Mouse (Mus musculus): ENCODE measurements around the gene Atxn7. TPM values are rescaled to one million over a fixed set of nuclear protein-coding genes. Genes with fewer than 3 reads are reported as not detected.

Gene Atxn7
- polyA plus RNA-seq, 1 experiment from 2014 or later = 1.2 TPM

DNA sequence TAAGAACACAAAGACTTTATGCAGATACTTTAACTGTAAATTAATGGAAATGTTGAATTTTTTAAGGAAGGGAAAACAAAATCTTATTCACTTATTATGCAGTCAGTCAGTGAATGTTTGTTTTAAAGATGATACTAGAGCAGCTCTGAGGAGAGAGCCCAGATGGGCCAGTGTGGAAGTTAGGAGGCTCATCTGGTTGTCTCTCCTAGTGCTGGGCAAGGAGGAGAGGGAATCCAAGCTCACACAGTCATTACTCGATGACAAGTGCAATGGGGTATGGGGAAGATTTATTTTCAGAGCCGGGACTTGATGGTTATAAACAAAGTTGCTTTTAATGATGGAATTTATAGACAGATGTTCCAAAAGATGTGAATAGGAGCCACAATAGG lies 143.7 kb downstream of the Atxn7 start:
- ATAC-seq (ENCODE audit: low read depth) = no peak
- Histone ChIP-seq H3K9ac (ENCODE audit: low read depth, low read length) (no peak overlapping the region), H3K36me3 (ENCODE audit: control insufficient read depth, insufficient read depth) (peaks cover 8% of the 10 kb centered on the region), H3K4me2 (ENCODE audit: low read depth, low read length) (no peak overlapping the region), H3K4me3 (ENCODE audit: low read depth, low read length) (no peak overlapping the region), H3K27ac (ENCODE audit: low read length) (no peak overlapping the region), H3K4me1 (ENCODE audit: control insufficient read depth, low read depth, low read length) (no peaks in the 10 kb centered on the region), H3K9me3 (replicated peaks; ENCODE audit: control insufficient read depth, low read length) (no peaks in the 10 kb centered on the region), H3K27me3 (ENCODE audit: control insufficient read depth, insufficient read depth, low read depth, low read length) (no peaks in the 10 kb centered on the region)
- 76% methylated on average over 2 of the region's 2 CpGs for WGBS (ENCODE audit: insufficient replicate concordance)

DNA sequence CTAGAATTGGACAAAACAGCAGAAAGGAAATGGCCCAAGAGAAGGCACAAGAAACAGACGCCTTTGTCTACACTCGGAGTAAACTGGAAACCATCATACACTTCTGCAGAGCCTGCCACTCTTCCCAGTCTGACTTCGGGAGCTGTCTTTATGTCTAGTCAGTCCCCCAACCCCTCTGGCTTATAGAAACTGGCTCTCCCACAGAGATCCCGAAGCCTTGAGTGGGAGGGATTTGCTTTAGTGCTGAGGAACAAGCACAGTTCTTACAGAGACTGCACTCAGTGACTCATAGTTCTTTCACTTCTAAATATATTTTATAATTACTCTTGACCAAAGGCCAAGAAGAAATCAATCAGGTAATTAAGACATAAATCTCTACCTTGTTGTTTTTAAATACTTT lies 149.5 kb downstream of the Atxn7 start:
- H3K9ac ChIP-seq (ENCODE audit: low read depth, low read length) = no peak overlapping the region
- no peaks in the 10 kb centered on the region for H3K4me1 ChIP-seq (ENCODE audit: control insufficient read depth, low read depth, low read length)
- ATAC-seq (ENCODE audit: low read depth) = no peak
- 66% methylated on average over 4 of the region's 4 CpGs for WGBS (ENCODE audit: insufficient replicate concordance)
- H3K9me3 ChIP-seq (replicated peaks; ENCODE audit: control insufficient read depth, low read length) = no peaks in the 10 kb centered on the region
- H3K4me2 ChIP-seq (ENCODE audit: low read depth, low read length) = no peak overlapping the region
- peaks cover 30% of the 10 kb centered on the region for H3K36me3 ChIP-seq (ENCODE audit: control insufficient read depth, insufficient read depth)
- no peak overlapping the region for H3K27ac ChIP-seq (ENCODE audit: low read length)
- H3K27me3 ChIP-seq (ENCODE audit: control insufficient read depth, insufficient read depth, low read depth, low read length) = no peaks in the 10 kb centered on the region
- H3K4me3 ChIP-seq (ENCODE audit: low read depth, low read length) = no peak overlapping the region

DNA sequence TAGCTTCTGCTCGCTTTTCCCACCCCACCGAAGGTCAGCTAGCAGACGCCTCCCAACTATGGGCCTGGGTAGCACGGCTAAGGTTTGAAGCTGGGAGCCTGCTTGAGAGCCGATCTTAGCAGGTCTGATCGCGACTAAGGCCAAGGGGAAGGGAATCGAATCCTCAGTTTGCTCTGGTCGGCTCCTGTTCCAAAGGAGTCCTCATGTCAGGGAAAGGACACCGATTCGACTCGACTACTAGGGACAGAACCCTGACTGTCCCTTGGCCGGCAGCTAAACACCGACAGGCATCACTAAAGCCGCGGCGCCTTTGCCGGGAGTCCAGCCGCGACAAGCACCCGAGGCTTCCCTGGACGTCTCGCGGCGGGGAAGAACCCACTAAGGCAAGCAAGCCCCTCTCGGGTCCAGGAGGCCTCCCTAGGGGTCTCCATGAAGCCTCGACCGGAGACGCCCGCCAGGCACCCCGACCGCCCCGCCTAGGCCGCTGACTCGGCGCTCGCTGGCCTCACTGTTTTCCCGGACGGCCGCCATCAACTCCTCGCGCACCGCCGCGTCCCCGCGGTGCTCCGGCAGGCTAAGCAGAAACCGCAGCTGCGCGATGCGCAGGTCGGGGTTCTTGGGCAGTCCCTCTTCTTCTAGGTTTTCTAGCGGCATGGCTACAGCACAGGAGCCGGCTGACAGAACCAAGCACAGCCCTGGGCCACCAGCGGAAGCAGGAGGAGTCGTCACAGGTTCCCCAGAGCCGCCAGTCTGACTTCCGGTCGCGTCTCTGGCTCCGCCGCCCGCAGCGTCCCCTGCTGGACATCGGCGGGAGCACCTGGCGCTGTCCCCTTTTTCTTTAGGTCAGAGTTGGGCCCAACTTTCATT lies 159.2 kb downstream of the Atxn7 start, which contains the start of gene Psmd6:
Gene Psmd6, minus strand, starts transcription at position 755 of the 867 bp plus-strand sequence.
- peak within 1 kb of the TSS; percentile 70 for H3K4me2 ChIP-seq (ENCODE audit: low read depth, low read length)

More for the DNA sequence above, 159.2 kb downstream of the Atxn7 start, which contains the start of gene Psmd6:
- Histone ChIP-seq H3K4me1 (ENCODE audit: control insufficient read depth, low read depth, low read length) (peaks cover 7% of the 10 kb centered on the region), H3K4me3 (ENCODE audit: low read depth, low read length) (peak within 1 kb of the TSS; percentile 81), H3K27ac (ENCODE audit: low read length) (peak within 1 kb of the TSS; percentile 57; the same call in 1 of the 2 replicates), H3K9me3 (replicated peaks; ENCODE audit: control insufficient read depth, low read length) (no peaks in the 10 kb centered on the region), H3K9ac (ENCODE audit: low read depth, low read length) (peak within 1 kb of the TSS; percentile 89), H3K27me3 (ENCODE audit: control insufficient read depth, insufficient read depth, low read depth, low read length) (no peaks in the 10 kb centered on the region), H3K36me3 (ENCODE audit: control insufficient read depth, insufficient read depth) (peaks cover 14% of the 10 kb centered on the region)
- under 1% methylated on average over 62 of the region's 68 CpGs for WGBS (ENCODE audit: insufficient replicate concordance)
- peak; percentile 95 for ATAC-seq (ENCODE audit: low read depth)

Other genes with a start within 250 kb of the Atxn7 start
- gene Gm281, start 47.0 kb upstream of the Atxn7 start, polyA plus RNA-seq (2015; fragmentation: Nextera tagmentation; extraction: Ambion mirVana) = not detected in 2 replicates
- gene Thoc7, start 412 bp downstream of the Atxn7 start, polyA plus RNA-seq (2015; fragmentation: Nextera tagmentation; extraction: Ambion mirVana) = 60.2 and 68.5 TPM in 2 replicates
- 101 and 108 TPM in 2 replicates for gene Psmd6, start 159.5 kb downstream of the Atxn7 start, polyA plus RNA-seq (2015; fragmentation: Nextera tagmentation; extraction: Ambion mirVana)
- not detected in 2 replicates for gene Olfr720, start 225.4 kb downstream of the Atxn7 start, polyA plus RNA-seq (2015; fragmentation: Nextera tagmentation; extraction: Ambion mirVana)